Mouse (Mus musculus) brain, embryonic 14.5 days (tissue): ENCODE data around the gene AI464131.

Experiments used
- CTCF ChIP-seq: fragments of 200-500 bp; IDR thresholded peaks from 2 replicates; pipeline ENCODE4 v1.5.1; 2012; ENCODE audit warnings: inconsistent platforms, mild to moderate bottlenecking, moderate library complexity, borderline replicate concordance; ENCODE audit not compliant: insufficient read depth, insufficient read length; ENCODE audit errors: extremely low read depth
- POLR2A ChIP-seq: fragments of 200-500 bp; IDR thresholded peaks from 2 replicates; pipeline ENCODE4 v1.6.1; 2012; ENCODE audit warnings: mild to moderate bottlenecking, inconsistent platforms, borderline replicate concordance; ENCODE audit not compliant: poor library complexity, insufficient read depth, insufficient read length, severe bottlenecking; ENCODE audit errors: extremely low read depth

DNA sequence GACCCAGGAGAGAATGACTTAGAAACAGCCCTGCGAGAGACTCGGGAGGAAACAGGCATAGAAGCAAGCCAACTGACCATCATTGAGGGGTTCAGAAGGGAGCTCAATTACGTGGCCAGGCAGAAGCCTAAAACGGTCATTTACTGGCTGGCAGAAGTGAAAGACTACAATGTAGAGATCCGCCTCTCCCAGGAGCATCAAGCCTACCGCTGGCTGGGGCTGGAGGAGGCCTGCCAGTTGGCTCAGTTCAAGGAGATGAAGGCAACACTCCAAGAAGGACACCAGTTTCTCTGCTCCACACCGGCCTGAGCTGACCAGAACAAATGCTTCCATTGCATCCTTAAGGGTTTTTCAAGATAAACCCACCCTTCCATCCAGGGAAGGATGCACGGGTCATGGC is 22.6 kb downstream of the AI464131 start:
- TF ChIP-seq CTCF: no peak
- TF ChIP-seq POLR2A: no peak
